Mouse (Mus musculus) brain, embryonic 14.5 days (tissue): ENCODE data around the gene Msl1. TPM values are rescaled to one million over a fixed set of nuclear protein-coding genes. Genes with fewer than 3 reads are reported as not detected.

Experiments
- DNase-seq: peaks from one replicate; pipeline ENCODE4 v3.0.0-alpha.2; 2011; ENCODE audit warnings: low read depth
- CTCF ChIP-seq: fragments of 200-500 bp; IDR thresholded peaks from 2 replicates; pipeline ENCODE4 v1.5.1; 2012; ENCODE audit warnings: inconsistent platforms, mild to moderate bottlenecking, moderate library complexity, borderline replicate concordance; ENCODE audit not compliant: insufficient read depth, insufficient read length; ENCODE audit errors: extremely low read depth
- POLR2A ChIP-seq: fragments of 200-500 bp; IDR thresholded peaks from 2 replicates; pipeline ENCODE4 v1.6.1; 2012; ENCODE audit warnings: mild to moderate bottlenecking, inconsistent platforms, borderline replicate concordance; ENCODE audit not compliant: poor library complexity, insufficient read depth, insufficient read length, severe bottlenecking; ENCODE audit errors: extremely low read depth
- polyA plus RNA-seq: library from polyadenylated mRNA; depleted of rRNA; stranded (reverse); fragments of >200 nt; gene quantifications from 2 replicates; pipeline ENCODE4 v1.2.3, GENCODE M21; 2012; rRNA removed

Msl1 gene
- polyA plus RNA-seq, 1 experiment, result 104 TPM

GRCm38 (mm10) chr11:98839402-98839801 lies 44.1 kb downstream of the Msl1 start:
- TF ChIP-seq POLR2A (no peak), CTCF (no peak)
- no peak for DNase-seq

GRCm38 (mm10) chr11:98839897-98840296 lies 44.6 kb downstream of the Msl1 start:
- TF ChIP-seq CTCF, result no peak
- no peak for TF ChIP-seq POLR2A

GRCm38 (mm10) chr11:98846016-98846415 lies 50.7 kb downstream of the Msl1 start:
- TF ChIP-seq POLR2A, result no peak
- TF ChIP-seq CTCF, result peak; percentile 18; the same call in 1 of the 2 replicates
- DNase-seq, result no peak

More at GRCm38 (mm10) chr11:98839897-98840296, 44.6 kb downstream of the Msl1 start:
- DNase-seq, result no peak

GRCm38 (mm10) chr11:98846865-98847604 lies 51.7 kb downstream of the Msl1 start:
- no peak for DNase-seq
- no peak for TF ChIP-seq POLR2A
- TF ChIP-seq CTCF, result no peak

GRCm38 (mm10) chr11:98849196-98849894 lies 54.0 kb downstream of the Msl1 start:
- peak; percentile 40 for DNase-seq

GRCm38 (mm10) chr11:98850100-98851093 lies 55.1 kb downstream of the Msl1 start:
- DNase-seq, result peak; percentile 78

More at GRCm38 (mm10) chr11:98849196-98849894, 54.0 kb downstream of the Msl1 start:
- TF ChIP-seq POLR2A (no peak), CTCF (no peak)

GRCm38 (mm10) chr11:98854116-98854515 lies 58.8 kb downstream of the Msl1 start:
- TF ChIP-seq POLR2A (no peak), CTCF (no peak)
- no peak for DNase-seq

More at GRCm38 (mm10) chr11:98850100-98851093, 55.1 kb downstream of the Msl1 start:
- TF ChIP-seq CTCF (no peak), POLR2A (no peak)

GRCm38 (mm10) chr11:98854659-98855058 lies 59.3 kb downstream of the Msl1 start:
- TF ChIP-seq CTCF, result no peak
- TF ChIP-seq POLR2A, result no peak

More at GRCm38 (mm10) chr11:98854659-98855058, 59.3 kb downstream of the Msl1 start:
- no peak for DNase-seq

Other genes with a start within 250 kb of the Msl1 start
- gene Ikzf3, start 249.5 kb upstream of the Msl1 start, polyA plus RNA-seq, result 0.07 and 0.20 TPM in 2 replicates
- 0.06 and 0.30 TPM in 2 replicates for gene Zpbp2, start 244.4 kb upstream of the Msl1 start, polyA plus RNA-seq
- gene Ormdl3, start 208.1 kb upstream of the Msl1 start, polyA plus RNA-seq, result 80.6 and 94.6 TPM in 2 replicates
- gene Lrrc3c, start 197.2 kb upstream of the Msl1 start, polyA plus RNA-seq, result not detected in 2 replicates
- 0.08 and 0.33 TPM in 2 replicates for gene Gm12355, start 169.9 kb upstream of the Msl1 start, polyA plus RNA-seq
- not detected in 2 replicates for gene Gsdma3, start 169.2 kb upstream of the Msl1 start, polyA plus RNA-seq
- gene Gsdma2, start 148.8 kb upstream of the Msl1 start, polyA plus RNA-seq, result not detected in 2 replicates
- 0.09 TPM in 1 of 2 replicates, not detected in the other for gene Gsdma, start 131.2 kb upstream of the Msl1 start, polyA plus RNA-seq
- 201 and 217 TPM in 2 replicates for gene Psmd3, start 113.0 kb upstream of the Msl1 start, polyA plus RNA-seq
- 0.10 TPM in 1 of 2 replicates, not detected in the other for gene Csf3, start 94.3 kb upstream of the Msl1 start, polyA plus RNA-seq
- gene Med24, start 66.1 kb upstream of the Msl1 start, polyA plus RNA-seq, result 134 and 170 TPM in 2 replicates
- 600 and 616 TPM in 2 replicates for gene Thra, start 54.9 kb upstream of the Msl1 start, polyA plus RNA-seq
- 3.6 and 4.1 TPM in 2 replicates for gene Nr1d1, start 20.2 kb upstream of the Msl1 start, polyA plus RNA-seq
- gene Casc3, start 9.4 kb downstream of the Msl1 start, polyA plus RNA-seq, result 66.6 and 74.3 TPM in 2 replicates
- 22.0 and 33.5 TPM in 2 replicates for gene Rapgefl1, start 41.3 kb downstream of the Msl1 start, polyA plus RNA-seq
- gene Wipf2, start 68.1 kb downstream of the Msl1 start, polyA plus RNA-seq, result 11.0 and 14.7 TPM in 2 replicates
- gene Cdc6, start 112.3 kb downstream of the Msl1 start, polyA plus RNA-seq, result 4.5 and 6.2 TPM in 2 replicates
- gene Rara, start 132.3 kb downstream of the Msl1 start, polyA plus RNA-seq, result 8.4 and 14.4 TPM in 2 replicates
- gene Gjd3, start 187.5 kb downstream of the Msl1 start, polyA plus RNA-seq, result 2.5 and 2.9 TPM in 2 replicates
- 57.3 and 70.1 TPM in 2 replicates for gene Top2a, start 228.7 kb downstream of the Msl1 start, polyA plus RNA-seq
- 119 and 145 TPM in 2 replicates for gene Igfbp4, start 245.7 kb downstream of the Msl1 start, polyA plus RNA-seq